Mouse (Mus musculus) heart, embryonic 14.5 days (tissue): Measurements from ENCODE around the gene Ttc28. TPM values are rescaled to one million over a fixed set of nuclear protein-coding genes. Genes with fewer than 3 reads are reported as not detected.

Experiments
- ATAC-seq: fragments of 200-750 bp; cut with Nextera tagmentation; 2 replicates; pipeline ENCODE4 v1.8.0; 2017; ENCODE audit warnings: low read depth, moderate TSS enrichment; ENCODE audit not compliant: insufficient number of reproducible peaks, insufficient read depth, low FRiP score
- H3K27ac ChIP-seq, 2 experiments: fragments of 200-500 bp in 1 of 2; fragments of 300-500 bp in 1 of 2; sonication (generic) in 1 of 2; replicated peaks in 1 of 2; 2 replicates each; pipeline ENCODE4 v1.5.1; 2012 to 2014; ENCODE audit warnings: low read depth in 2 of 2, low read length in 2 of 2, control low read depth in 1 of 2, mild to moderate bottlenecking in 1 of 2, mixed read lengths in 1 of 2; ENCODE audit not compliant: control insufficient read depth in 1 of 2, insufficient read depth in 1 of 2
- H3K27me3 ChIP-seq: fragments of 300-500 bp; sonication (generic); 2 replicates; pipeline ENCODE4 v1.6.1; 2014; ENCODE audit warnings: mild to moderate bottlenecking, low read length, control low read depth; ENCODE audit not compliant: control insufficient read depth, insufficient read depth
- H3K36me3 ChIP-seq: fragments of 300-500 bp; sonication (generic); 2 replicates; pipeline ENCODE4 v1.6.1; 2014; ENCODE audit warnings: mild to moderate bottlenecking, control low read depth, low read length, mixed read lengths; ENCODE audit not compliant: control insufficient read depth, insufficient read depth
- H3K4me1 ChIP-seq, 2 experiments: fragments of 200-500 bp in 1 of 2; fragments of 300-500 bp in 1 of 2; sonication (generic) in 1 of 2; 2 replicates each; pipeline ENCODE4 v1.6.1; 2012 to 2014; ENCODE audit warnings: low read length in 2 of 2, control low read depth in 1 of 2, mixed read lengths in 1 of 2; ENCODE audit not compliant: control insufficient read depth in 2 of 2, insufficient read depth in 2 of 2
- H3K4me2 ChIP-seq: fragments of 300-500 bp; sonication (generic); 2 replicates; pipeline ENCODE4 v1.6.1; 2014; ENCODE audit warnings: mild to moderate bottlenecking, low read length
- H3K4me3 ChIP-seq, 2 experiments: fragments of 200-500 bp in 1 of 2; fragments of 300-500 bp in 1 of 2; sonication (generic) in 1 of 2; 2 replicates each; pipeline ENCODE4 v1.5.1; 2012 to 2014; ENCODE audit warnings: low read length in 2 of 2, mild to moderate bottlenecking in 2 of 2, control low read depth in 1 of 2, low read depth in 1 of 2, moderate library complexity in 1 of 2; ENCODE audit not compliant: control insufficient read depth in 1 of 2, insufficient read depth in 1 of 2
- H3K9ac ChIP-seq: fragments of 300-500 bp; sonication (generic); 2 replicates; pipeline ENCODE4 v1.6.1; 2014; ENCODE audit warnings: mild to moderate bottlenecking, low read length
- H3K9me3 ChIP-seq: fragments of 300-500 bp; sonication (generic); 2 replicates; pipeline ENCODE4 v1.6.1; 2016; ENCODE audit warnings: low read length, control low read depth; ENCODE audit not compliant: control insufficient read depth
- WGBS: fragments of 180-500 bp; shearing (Covaris S2); extraction: QIAGEN DNeasy Blood & Tissue Kit; methylation state at CpG from one replicate; pipeline ENCODE4 v1.1.7; 2014; 5-methylcytosine and 5-hydroxymethylcytosine counted together
- polyA plus RNA-seq: library from polyadenylated mRNA; unstranded; fragments of >200 nt; fragmentation: Nextera tagmentation; extraction: Ambion mirVana; gene quantifications from 2 replicates; pipeline ENCODE4 v1.2.1, GENCODE M21; 2014

Gene Ttc28
- polyA plus RNA-seq, 1 experiment from 2014 or later: 9.0 TPM

GRCm38 (mm10) chr5:111290071-111290470 lies 410.5 kb downstream of the Ttc28 start:
- Histone ChIP-seq H3K27ac (no peak overlapping the region), H3K4me2 (no peak overlapping the region), H3K4me3 (no peak overlapping the region), H3K36me3 (peaks cover 18% of the 10 kb centered on the region), H3K9ac (no peak overlapping the region), H3K27me3 (no peaks in the 10 kb centered on the region), H3K9me3 (no peaks in the 10 kb centered on the region), H3K4me1 (no peaks in the 10 kb centered on the region)
- no peak for ATAC-seq
- 86% methylated on average over 11 of the region's 11 CpGs for WGBS

- Histone ChIP-seq H3K36me3 (peaks cover 3% of the 10 kb centered on the region; the same call in 1 of the 2 replicates), H3K27ac (no peak overlapping the region), H3K9ac (no peak overlapping the region), H3K4me3 (no peak overlapping the region), H3K4me2 (peak overlapping the region; percentile 37), H3K9me3 (no peaks in the 10 kb centered on the region), H3K4me1 (no peaks in the 10 kb centered on the region), H3K27me3 (no peaks in the 10 kb centered on the region)
- ATAC-seq: no peak
- 39% methylated on average over 10 of the region's 10 CpGs for WGBS
Measured at GRCm38 (mm10) chr5:111291639-111292038, 412.0 kb downstream of the Ttc28 start.

GRCm38 (mm10) chr5:111297801-111298200 lies 418.2 kb downstream of the Ttc28 start:
- no peak for ATAC-seq
- 69% methylated on average over 5 of the region's 5 CpGs for WGBS
- Histone ChIP-seq H3K4me1 (peaks cover 0 to 2% of the 10 kb centered on the region in 2 experiments; a peak in 1 of 4 replicates), H3K9me3 (no peaks in the 10 kb centered on the region), H3K4me2 (no peak overlapping the region), H3K4me3 (no peak overlapping the region), H3K9ac (no peak overlapping the region), H3K36me3 (no peaks in the 10 kb centered on the region), H3K27me3 (no peaks in the 10 kb centered on the region), H3K27ac (no peak overlapping the region)

GRCm38 (mm10) chr5:111298706-111299105 lies 419.1 kb downstream of the Ttc28 start:
- Histone ChIP-seq H3K36me3 (no peaks in the 10 kb centered on the region), H3K4me2 (no peak overlapping the region), H3K9ac (no peak overlapping the region), H3K27ac (no peak overlapping the region), H3K4me1 (peaks cover 0 to 5% of the 10 kb centered on the region in 2 experiments; a peak in 1 of 4 replicates), H3K27me3 (no peaks in the 10 kb centered on the region), H3K4me3 (no peak overlapping the region), H3K9me3 (no peaks in the 10 kb centered on the region)
- no peak for ATAC-seq
- WGBS: 48% methylated on average over 7 of the region's 7 CpGs

- Histone ChIP-seq H3K4me3 (no peak overlapping the region), H3K27me3 (no peaks in the 10 kb centered on the region), H3K4me1 (peaks cover 0 to 5% of the 10 kb centered on the region in 2 experiments; a peak in 1 of 4 replicates), H3K4me2 (no peak overlapping the region), H3K36me3 (no peaks in the 10 kb centered on the region), H3K9me3 (peaks cover 4% of the 10 kb centered on the region; the same call in 1 of the 2 replicates), H3K27ac (no peak overlapping the region), H3K9ac (no peak overlapping the region)
- no peak for ATAC-seq
- WGBS: 62% methylated on average over 8 of the region's 8 CpGs
Measured at GRCm38 (mm10) chr5:111300776-111301175, 421.2 kb downstream of the Ttc28 start.

GRCm38 (mm10) chr5:111301736-111302135 lies 422.1 kb downstream of the Ttc28 start:
- ATAC-seq: no peak
- Histone ChIP-seq H3K4me1 (peaks cover 0 to 5% of the 10 kb centered on the region in 2 experiments; a peak in 1 of 4 replicates), H3K36me3 (no peaks in the 10 kb centered on the region), H3K9ac (no peak overlapping the region), H3K9me3 (peaks cover 4% of the 10 kb centered on the region; the same call in 1 of the 2 replicates), H3K4me3 (no peak overlapping the region), H3K4me2 (no peak overlapping the region), H3K27me3 (no peaks in the 10 kb centered on the region), H3K27ac (no peak overlapping the region)
- 65% methylated on average over 7 of the region's 7 CpGs for WGBS

GRCm38 (mm10) chr5:111304730-111305129 lies 425.1 kb downstream of the Ttc28 start:
- Histone ChIP-seq H3K4me1 (peaks cover 0 to 5% of the 10 kb centered on the region in 2 experiments; a peak in 1 of 4 replicates), H3K4me2 (no peak overlapping the region), H3K9me3 (peaks cover 4% of the 10 kb centered on the region; the same call in 1 of the 2 replicates), H3K9ac (no peak overlapping the region), H3K27ac (no peak overlapping the region), H3K36me3 (no peaks in the 10 kb centered on the region), H3K4me3 (no peak overlapping the region), H3K27me3 (no peaks in the 10 kb centered on the region)
- 85% methylated on average over 3 of the region's 3 CpGs for WGBS
- no peak for ATAC-seq

GRCm38 (mm10) chr5:111310185-111310584 lies 430.6 kb downstream of the Ttc28 start:
- no peak overlapping the region for H3K4me3 ChIP-seq
- 0 out of 4 replicates have a peak, but pooled peaks cover 0 to 2% of the 10 kb centered on the region in 2 experiments for H3K4me1 ChIP-seq
- no peak for ATAC-seq
- no peaks in the 10 kb centered on the region for H3K27me3 ChIP-seq
- no peak overlapping the region for H3K4me2 ChIP-seq
- no peak overlapping the region for H3K9ac ChIP-seq
- H3K9me3 ChIP-seq: peaks cover 9% of the 10 kb centered on the region; the same call in 1 of the 2 replicates
- H3K27ac ChIP-seq: no peak overlapping the region
- no peaks in the 10 kb centered on the region for H3K36me3 ChIP-seq
- WGBS: 43% methylated on average over 6 of the region's 6 CpGs
